Mouse (Mus musculus) C2C12 (cell line): ENCODE measurements around the gene Tnni1. TPM values are rescaled to one million over a fixed set of nuclear protein-coding genes. Genes with fewer than 3 reads are reported as not detected.
A peak's percentile ranks its signal among the peaks of the same experiment; 100 is the strongest.

ENCODE experiments used
- H3K27me3 ChIP-seq: one replicate; pipeline ENCODE4 v1.6.1; 2011; ENCODE audit not compliant: control insufficient read depth, insufficient read depth, insufficient read length
- H3K36me3 ChIP-seq: one replicate; pipeline ENCODE4 v1.6.1; 2011; ENCODE audit not compliant: control insufficient read depth, insufficient read depth
- H3K4me3 ChIP-seq: one replicate; pipeline ENCODE4 v1.5.1; 2011; ENCODE audit warnings: mild to moderate bottlenecking, control low read depth; ENCODE audit not compliant: poor library complexity, insufficient read depth, severe bottlenecking
- H3K79me2 ChIP-seq: one replicate; pipeline ENCODE4 v1.6.1; 2011; ENCODE audit not compliant: control insufficient read depth, insufficient read depth
- H3K79me3 ChIP-seq: one replicate; pipeline ENCODE4 v1.6.1; 2011; ENCODE audit warnings: low read depth, control low read depth
- H3ac ChIP-seq: one replicate; pipeline ENCODE3; 2011; ENCODE audit warnings: low read depth; ENCODE audit not compliant: control insufficient read depth, insufficient read length
- CEBPB ChIP-seq: IDR thresholded peaks from one replicate; pipeline ENCODE4 v1.6.1; 2011; ENCODE audit warnings: low read depth, mild to moderate bottlenecking, control low read depth, moderate library complexity
- CTCF ChIP-seq: IDR thresholded peaks from one replicate; pipeline ENCODE4 v1.5.1; 2011; ENCODE audit not compliant: control insufficient read depth, insufficient read depth, insufficient read length
- FOSL1 ChIP-seq: IDR thresholded peaks from one replicate; pipeline ENCODE4 v1.8.0; 2011; ENCODE audit warnings: mild to moderate bottlenecking, low read length; ENCODE audit not compliant: poor library complexity, insufficient read depth, severe bottlenecking
- MAX ChIP-seq: IDR thresholded peaks from one replicate; pipeline ENCODE4 v1.6.1; 2011; ENCODE audit warnings: mild to moderate bottlenecking, control low read depth
- MYOD1 ChIP-seq: IDR thresholded peaks from one replicate; pipeline ENCODE4 v1.6.1; 2011; ENCODE audit warnings: low read depth; ENCODE audit not compliant: control insufficient read depth, insufficient read length
- MYOG ChIP-seq: IDR thresholded peaks from one replicate; pipeline ENCODE4 v1.6.1; 2011; ENCODE audit not compliant: control insufficient read depth, insufficient read length; ENCODE audit errors: extremely low read depth
- USF1 ChIP-seq: IDR thresholded peaks from one replicate; pipeline ENCODE4 v1.6.1; 2011; ENCODE audit warnings: low read depth, mild to moderate bottlenecking, control low read depth, moderate library complexity
- polyA plus RNA-seq: library from polyadenylated mRNA; unstranded; fragments of >200 nt; fragmentation: generic; extraction: Trizol; gene quantifications from one replicate; pipeline ENCODE4 v1.2.1, GENCODE M21; 2012; ENCODE audit warnings: missing spikeins

Gene Tnni1
- polyA plus RNA-seq, 1 experiment, result 44.6 TPM

DNA sequence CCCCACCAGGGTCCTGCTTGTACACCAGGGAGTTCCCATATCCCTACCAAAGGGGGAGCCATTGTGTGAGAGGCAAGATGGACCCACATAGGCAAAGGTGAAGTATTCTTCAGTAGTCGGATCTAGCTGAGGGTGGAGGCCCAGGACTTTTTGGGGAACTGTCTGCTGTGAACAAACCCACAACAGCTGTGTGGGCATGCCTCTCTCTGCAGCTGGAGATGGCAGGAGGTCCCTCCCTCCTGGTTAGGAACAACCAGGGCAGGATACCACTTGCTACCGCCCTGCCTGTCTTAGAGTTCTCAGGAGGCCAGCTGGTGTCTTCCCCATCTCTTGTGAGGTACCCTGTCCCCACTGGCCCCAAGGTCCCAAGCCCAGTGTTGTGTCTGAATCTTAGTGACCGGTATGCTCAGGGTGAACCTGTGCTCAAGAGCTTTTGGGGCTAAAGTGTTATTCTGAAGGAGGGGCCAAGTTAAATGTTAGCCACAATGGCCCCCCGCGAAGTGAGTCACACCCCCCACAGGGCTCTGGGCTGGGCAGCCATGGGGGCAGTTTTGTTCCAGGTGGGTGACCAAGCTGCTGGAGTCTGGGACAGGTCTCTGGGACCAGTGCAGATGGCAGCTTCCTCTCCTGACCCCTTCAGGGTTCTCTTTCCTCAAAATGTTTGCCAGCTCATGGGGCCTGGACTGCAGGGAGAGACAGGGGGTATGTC, 34.6 kb downstream of the Tnni1 start:
- H3ac ChIP-seq, result no peak overlapping the region
- H3K4me3 ChIP-seq, result no peak overlapping the region
- no peaks in the 10 kb centered on the region for H3K79me3 ChIP-seq
- no peaks in the 10 kb centered on the region for H3K27me3 ChIP-seq
- TF ChIP-seq FOSL1 (no peak), MAX (no peak), CEBPB (no peak), CTCF (no peak), MYOG (no peak), MYOD1 (peak; percentile 6), USF1 (no peak)
- H3K79me2 ChIP-seq, result no peaks in the 10 kb centered on the region
- no peaks in the 10 kb centered on the region for H3K36me3 ChIP-seq

- Histone ChIP-seq H3K79me2 (no peaks in the 10 kb centered on the region), H3K36me3 (no peaks in the 10 kb centered on the region), H3ac (no peak overlapping the region), H3K27me3 (no peaks in the 10 kb centered on the region), H3K4me3 (no peak overlapping the region), H3K79me3 (no peaks in the 10 kb centered on the region)
- TF ChIP-seq MYOD1, result no peak
- no peak for TF ChIP-seq CEBPB
- TF ChIP-seq MAX, result no peak
- TF ChIP-seq FOSL1, result no peak
- no peak for TF ChIP-seq MYOG
- TF ChIP-seq CTCF, result no peak
- no peak for TF ChIP-seq USF1
Observed at GRCm38 (mm10) chr1:135814531-135814930, 35.3 kb downstream of the Tnni1 start.

DNA sequence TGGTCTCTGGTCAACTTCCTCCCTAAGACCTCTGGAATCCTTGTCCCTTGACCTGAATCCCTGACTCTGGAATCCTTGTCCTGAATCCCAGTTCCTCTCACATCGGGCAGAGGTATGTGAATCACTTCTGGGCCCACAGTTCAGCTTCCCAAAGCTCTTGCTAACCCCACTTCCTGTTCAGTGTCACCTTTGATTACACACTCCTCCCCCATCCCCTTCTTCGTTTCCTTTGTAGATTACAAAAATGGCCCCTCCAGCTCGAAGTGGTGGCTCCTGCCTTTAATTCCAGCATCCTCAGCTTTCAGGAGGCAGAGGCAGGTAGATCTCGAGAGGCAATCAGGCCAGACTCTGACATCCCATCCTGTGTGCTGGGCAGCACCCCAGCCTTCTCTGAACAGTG, 38.4 kb downstream of the Tnni1 start:
- Histone ChIP-seq H3K36me3 (no peaks in the 10 kb centered on the region), H3ac (no peak overlapping the region), H3K4me3 (no peak overlapping the region), H3K79me2 (no peaks in the 10 kb centered on the region), H3K27me3 (no peaks in the 10 kb centered on the region), H3K79me3 (no peaks in the 10 kb centered on the region)
- no peak for TF ChIP-seq MYOG
- no peak for TF ChIP-seq FOSL1
- TF ChIP-seq USF1, result no peak
- TF ChIP-seq CTCF, result no peak
- TF ChIP-seq MYOD1, result no peak
- no peak for TF ChIP-seq CEBPB
- TF ChIP-seq MAX, result no peak

- Histone ChIP-seq H3K36me3 (no peaks in the 10 kb centered on the region), H3K79me3 (no peaks in the 10 kb centered on the region), H3K79me2 (no peaks in the 10 kb centered on the region), H3K4me3 (no peak within 1 kb of the TSS), H3ac (no peak within 1 kb of the TSS), H3K27me3 (no peaks in the 10 kb centered on the region)
- TF ChIP-seq CEBPB, result no peak
- TF ChIP-seq USF1, result no peak
- no peak for TF ChIP-seq MYOD1
- TF ChIP-seq CTCF, result no peak
- TF ChIP-seq MAX, result no peak
- no peak for TF ChIP-seq FOSL1
- TF ChIP-seq MYOG, result no peak
Observed at GRCm38 (mm10) chr1:135818481-135819086, 39.4 kb downstream of the Tnni1 start, which contains the start of gene Lad1. Lad1 (plus strand) TSS chr1:135818598.

DNA sequence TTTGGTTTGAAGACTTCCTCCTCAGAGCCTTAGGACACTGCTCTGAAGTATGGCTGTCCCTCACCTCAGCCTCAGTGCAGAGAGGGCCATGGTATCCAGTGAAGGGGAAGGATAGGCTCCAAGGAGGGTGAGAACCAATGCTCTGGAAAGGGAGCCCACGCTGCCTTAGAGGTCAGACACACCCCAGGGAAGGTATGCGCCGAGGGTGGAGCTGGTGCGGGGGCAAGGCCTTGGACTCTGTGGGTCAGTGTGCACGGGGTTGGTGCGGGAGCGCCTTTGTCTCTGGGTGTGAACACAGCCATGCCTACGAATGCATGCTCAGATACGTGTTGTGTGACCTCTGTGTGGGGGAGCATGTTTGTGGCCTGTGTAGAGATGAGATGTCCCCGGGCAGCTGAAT, 40.8 kb downstream of the Tnni1 start:
- no peak for TF ChIP-seq MYOD1
- no peak for TF ChIP-seq CEBPB
- no peak for TF ChIP-seq FOSL1
- no peak for TF ChIP-seq MAX
- no peak for TF ChIP-seq USF1
- no peak for TF ChIP-seq CTCF
- TF ChIP-seq MYOG, result no peak
- Histone ChIP-seq H3ac (no peak overlapping the region), H3K27me3 (no peaks in the 10 kb centered on the region), H3K79me3 (no peaks in the 10 kb centered on the region), H3K4me3 (no peak overlapping the region), H3K36me3 (no peaks in the 10 kb centered on the region), H3K79me2 (no peaks in the 10 kb centered on the region)
